Mouse (Mus musculus) right cerebral cortex, postnatal 10 days (tissue): ENCODE results near the gene Caskin2.
A peak's percentile ranks its signal among the peaks of the same experiment; 100 is the strongest.

Experiments
- DNase-seq, 2 experiments: peaks; one replicate each; pipeline ENCODE4 v3.0.0; 2021; ENCODE audit warnings: low spot score in 2 of 2

The Caskin2 gene

GRCm38 (mm10) chr11:115806154-115806553 is 7.3 kb downstream of the Caskin2 start:
- no peak for DNase-seq

- no peak for DNase-seq
Measured at GRCm38 (mm10) chr11:115805005-115805404, 8.4 kb downstream of the Caskin2 start.

GRCm38 (mm10) chr11:115803072-115803709 is 10.2 kb downstream of the Caskin2 start:
- no peak for DNase-seq

DNA sequence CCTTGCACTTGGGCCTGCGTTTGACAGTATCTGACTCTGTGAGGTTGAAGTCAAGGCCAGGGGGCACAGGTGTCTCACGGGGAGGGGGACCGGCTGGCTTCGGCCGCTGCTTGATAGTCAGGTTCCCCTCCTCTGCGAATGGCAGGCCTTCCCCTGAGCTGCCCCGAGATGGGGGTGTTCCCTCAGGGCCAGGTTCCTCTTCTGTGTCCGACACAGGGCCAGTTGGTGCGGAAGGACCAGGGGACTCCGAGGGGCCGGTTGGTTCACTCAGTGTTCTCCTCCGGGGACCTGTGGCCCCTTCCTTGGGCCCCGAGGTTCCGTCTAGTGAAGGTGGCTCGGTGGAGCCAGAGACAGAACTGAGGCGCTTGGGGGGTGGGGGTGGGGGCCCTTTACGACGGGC is 12.5 kb downstream of the Caskin2 start:
- DNase-seq: no peak

GRCm38 (mm10) chr11:115797665-115798064 is 15.8 kb downstream of the Caskin2 start:
- DNase-seq: no peak

GRCm38 (mm10) chr11:115796898-115797297 is 16.5 kb downstream of the Caskin2 start:
- no peak for DNase-seq

GRCm38 (mm10) chr11:115792353-115792752 is 21.1 kb downstream of the Caskin2 start:
- no peak for DNase-seq

DNA sequence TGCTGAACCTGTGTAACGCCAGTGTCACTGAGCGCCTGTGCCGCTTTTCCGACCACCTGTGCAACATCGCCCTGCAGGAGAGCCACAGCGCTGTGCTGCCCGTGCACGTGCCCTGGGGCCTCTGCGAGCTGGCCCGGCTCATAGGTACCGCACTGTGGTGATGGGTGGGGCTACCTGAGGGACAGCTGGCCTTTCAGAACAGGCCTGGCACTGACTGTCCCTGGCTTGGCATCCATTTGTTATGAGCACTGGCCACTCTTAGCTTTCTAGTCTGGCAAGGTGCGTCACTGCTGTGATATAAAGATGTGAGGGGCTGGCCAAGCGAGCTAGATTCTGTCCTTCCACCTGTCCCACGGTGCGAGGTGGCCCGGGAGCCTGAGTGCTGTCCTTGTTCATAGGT is 21.5 kb downstream of the Caskin2 start:
- DNase-seq: no peak

GRCm38 (mm10) chr11:115789787-115790186 is 23.7 kb downstream of the Caskin2 start:
- DNase-seq: peak in 1 of 2 experiments; percentile 42

GRCm38 (mm10) chr11:115786473-115786872 is 27.0 kb downstream of the Caskin2 start:
- DNase-seq: no peak

DNA sequence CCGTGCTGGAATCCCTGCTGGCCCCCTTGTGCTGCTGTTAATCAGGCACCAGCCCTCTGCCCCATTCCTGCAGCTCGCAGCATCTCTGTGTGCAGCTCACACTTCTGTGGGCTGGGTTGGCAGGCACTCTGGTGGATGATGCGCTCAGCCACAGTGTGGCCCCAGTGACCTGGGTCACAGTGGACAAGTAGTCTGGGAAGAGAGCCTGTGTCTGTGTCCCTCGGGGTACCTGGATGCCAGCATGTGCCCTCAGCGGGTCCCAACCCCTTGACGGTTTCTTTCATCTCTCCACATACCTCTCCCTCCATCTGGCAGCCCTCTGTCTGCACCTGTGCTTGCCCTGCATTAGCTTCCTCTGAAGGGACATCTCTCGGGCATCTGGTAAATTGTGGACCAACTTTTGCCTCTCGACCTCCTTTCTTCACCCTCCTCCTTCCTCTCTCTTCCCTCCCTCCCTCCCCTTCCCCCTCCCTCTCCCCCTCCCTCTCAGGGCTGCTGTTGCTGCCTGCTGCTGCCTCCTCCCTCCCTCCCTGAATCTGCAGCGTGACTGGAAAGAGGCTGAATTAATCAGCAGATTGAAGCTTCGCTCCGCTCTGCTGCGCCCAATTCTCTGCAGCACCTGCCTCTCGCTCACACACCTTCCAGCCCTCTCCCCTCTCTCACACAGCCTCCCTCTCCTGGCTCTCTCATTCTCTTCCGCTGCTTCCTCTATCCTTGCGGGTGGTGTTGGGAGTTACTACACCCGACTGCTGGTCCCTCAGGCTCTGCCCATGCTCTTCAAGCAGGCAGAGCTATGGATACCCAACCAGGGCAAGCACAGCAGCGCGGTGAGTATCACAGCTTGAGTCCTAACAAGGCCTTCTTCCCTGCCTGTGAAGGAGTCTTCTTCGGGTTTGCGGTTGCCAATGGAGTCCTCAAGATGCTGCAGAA is 33.0 kb downstream of the Caskin2 start:
- DNase-seq: peak; percentile 72 to 83

DNA sequence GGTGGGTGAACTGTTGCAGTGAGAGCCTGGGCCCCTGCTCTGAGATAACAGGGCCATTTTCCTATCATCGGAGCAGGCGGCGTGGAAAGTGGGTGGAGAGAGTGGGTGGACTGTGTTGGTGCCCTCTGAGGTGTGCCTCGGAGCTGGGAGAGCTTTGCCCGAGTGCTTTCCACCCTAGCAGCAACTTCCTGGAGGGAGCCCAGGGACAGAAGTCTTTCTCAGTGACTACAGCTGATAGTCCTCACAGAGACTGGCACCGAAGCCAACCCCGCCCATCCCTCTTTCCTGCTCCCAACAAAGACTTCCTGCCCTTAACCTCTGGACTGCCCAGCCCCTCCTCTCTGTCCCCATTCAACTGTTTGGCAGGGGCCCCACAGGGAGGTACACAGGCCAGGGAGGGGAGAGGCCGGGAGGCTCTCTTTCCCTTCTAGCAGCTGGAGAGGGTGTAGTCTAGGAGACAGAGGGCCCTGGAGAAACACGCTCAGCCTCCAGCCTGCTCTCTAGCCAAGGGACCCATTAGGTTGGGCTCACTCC is 34.3 kb downstream of the Caskin2 start:
- DNase-seq: peak; percentile 71 to 77

GRCm38 (mm10) chr11:115777487-115778335 is 35.7 kb downstream of the Caskin2 start:
- peak in 1 of 2 experiments; percentile 22 for DNase-seq

DNA sequence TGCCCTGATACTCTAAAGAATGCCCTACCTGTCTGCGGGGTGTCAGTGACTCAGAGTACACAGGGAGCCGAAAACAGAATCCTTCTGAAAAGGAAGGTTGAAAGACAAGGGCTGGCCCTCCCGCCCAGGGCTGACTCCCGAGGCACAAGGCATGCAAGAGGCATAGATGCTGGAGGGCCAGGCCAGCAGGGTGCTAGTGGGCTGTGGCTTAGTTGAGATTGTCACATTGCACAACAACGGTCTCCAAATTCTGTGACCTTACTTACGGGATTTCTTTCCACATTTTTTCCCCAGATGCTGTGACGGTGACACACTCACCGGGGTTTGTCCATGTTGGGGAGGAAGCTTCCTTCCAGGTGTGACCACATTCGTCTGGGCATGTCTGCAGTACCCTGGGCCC is 36.5 kb downstream of the Caskin2 start:
- no peak for DNase-seq

GRCm38 (mm10) chr11:115775821-115776665 is 37.4 kb downstream of the Caskin2 start:
- peak; percentile 23 to 32 for DNase-seq

DNA sequence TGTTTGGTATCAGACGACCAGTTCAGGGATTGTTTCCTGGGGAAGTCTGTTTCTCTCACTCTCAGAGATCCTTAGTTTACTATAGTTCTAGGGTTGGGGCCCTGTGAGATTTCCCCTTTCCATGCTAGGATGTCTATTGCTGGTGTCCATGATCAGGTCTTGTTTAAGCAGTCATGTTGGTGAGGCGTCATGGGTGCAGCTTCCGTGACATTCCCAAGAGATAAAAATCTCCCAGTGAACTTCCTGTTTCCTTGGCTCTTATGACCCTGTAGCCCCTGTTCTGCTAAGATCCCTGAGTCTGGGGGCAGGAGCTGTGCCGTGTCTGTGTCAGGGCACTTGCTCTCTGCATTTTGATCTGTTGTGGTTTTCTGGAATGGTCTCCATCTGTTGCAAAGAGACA is 38.8 kb downstream of the Caskin2 start:
- DNase-seq: no peak

DNA sequence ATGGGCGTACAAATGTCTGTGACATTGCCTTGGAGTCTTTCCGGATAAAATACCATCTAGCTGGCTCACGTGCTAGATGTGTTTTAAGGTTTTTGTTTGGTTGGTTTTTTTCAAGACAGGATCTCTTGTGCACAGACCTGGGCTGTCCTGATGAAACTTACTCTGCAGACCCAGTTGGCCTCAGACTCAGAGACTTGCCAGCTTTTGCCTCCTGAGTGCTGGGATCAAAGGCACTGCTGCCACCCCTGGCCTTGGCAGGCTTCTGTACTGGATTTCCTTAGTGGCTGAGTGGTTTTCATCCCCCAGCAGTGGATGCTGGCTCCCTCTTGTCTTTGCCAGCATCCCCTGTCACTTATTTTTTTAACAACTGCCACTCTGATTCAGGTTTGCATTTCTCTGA is 44.5 kb downstream of the Caskin2 start:
- no peak for DNase-seq

- no peak for DNase-seq
Measured at GRCm38 (mm10) chr11:115766981-115767380, 46.5 kb downstream of the Caskin2 start.

- DNase-seq: no peak
Measured at GRCm38 (mm10) chr11:115766356-115766943, 47.0 kb downstream of the Caskin2 start.

- peak; percentile 74 for DNase-seq
Measured at GRCm38 (mm10) chr11:115765607-115766141, 47.8 kb downstream of the Caskin2 start.
